In genomic region chr3:28410269-28410668, GRCm38 (mm10) we compare ENCODE assay signal across 11 mouse cellular contexts.
A peak's percentile ranks its signal among the peaks of the same experiment; 100 is the strongest.
DNase-seq lines count a peak whose midpoint lies in the region; ATAC-seq and TF ChIP-seq lines count a peak whose summit lies in the region.
"Had no signal": no experiment of that assay in that cellular context is flagged by ENCODE, and none has a peak within 500 bp of the region (broad histone marks: within the 10 kb centered on the region; RNA-seq: fewer than 3 reads in every experiment).

No protein-coding gene starts in this region.

- no peak overlapping the region for H3K27ac ChIP-seq in cerebellum, adult 2 months (ENCODE audit: insufficient read depth, low read length)
- H3K27ac ChIP-seq in intestine, postnatal 0 days (ENCODE audit: low read depth, low read length): no peak overlapping the region
- H3K27ac ChIP-seq in intestine, embryonic 16.5 days (ENCODE audit: low read length): no peak overlapping the region
- no peak overlapping the region for H3K27ac ChIP-seq in thymus, adult 2 months (ENCODE audit: control insufficient read depth, insufficient read depth, low read length)

- H3K27me3 ChIP-seq in cerebellum, adult 2 months (ENCODE audit: control insufficient read depth, insufficient read depth, low read length): no peaks in the 10 kb centered on the region
- no peaks in the 10 kb centered on the region for H3K27me3 ChIP-seq in intestine, postnatal 0 days (replicated peaks; ENCODE audit: control insufficient read depth, insufficient read depth, low read length)
- H3K27me3 ChIP-seq in intestine, embryonic 16.5 days (replicated peaks; ENCODE audit: control insufficient read depth, insufficient read depth, low read length): no peaks in the 10 kb centered on the region
- no peaks in the 10 kb centered on the region for H3K27me3 ChIP-seq in thymus, adult 2 months (ENCODE audit: control insufficient read depth, insufficient read depth, low read length)

- peak; percentile 41; the same call in 1 of the 2 replicates for TF ChIP-seq CTCF in cerebellum, adult 2 months (IDR thresholded peaks at IDR 0.05; ENCODE audit: borderline replicate concordance, insufficient read depth, low read depth, low read length)
- peak; percentile 54 for TF ChIP-seq CTCF in intestine, postnatal 0 days (IDR thresholded peaks at IDR 0.05; ENCODE audit: low read depth)
- TF ChIP-seq CTCF in thymus, adult 2 months (IDR thresholded peaks at IDR 0.05; ENCODE audit: borderline replicate concordance, control insufficient read depth, extremely low read depth, insufficient read depth, low read length, poor library complexity): no peak

- WGBS in cerebellum, adult 2 months: 32% methylated on average over 3 of the region's 3 CpGs
- 92% methylated on average over 3 of the region's 3 CpGs for WGBS in intestine, postnatal 0 days
- WGBS in intestine, embryonic 16.5 days: 79% methylated on average over 3 of the region's 3 CpGs
- WGBS in thymus, adult 2 months: 85% methylated on average over 3 of the region's 3 CpGs

- peaks cover 31% of the 10 kb centered on the region; the same call in 1 of the 2 replicates for H3K4me1 ChIP-seq in cerebellum, adult 2 months (ENCODE audit: control insufficient read depth, insufficient read depth, low read length)
- no peaks in the 10 kb centered on the region for H3K4me1 ChIP-seq in intestine, postnatal 0 days (replicated peaks; ENCODE audit: control insufficient read depth, insufficient read depth, low read length)
- H3K4me1 ChIP-seq in intestine, embryonic 16.5 days (ENCODE audit: control insufficient read depth, insufficient read depth, low read length): no peaks in the 10 kb centered on the region
- H3K4me1 ChIP-seq in thymus, adult 2 months (replicated peaks; ENCODE audit: control insufficient read depth, insufficient read depth, low read length): peaks cover 5% of the 10 kb centered on the region; the same call in 1 of the 2 replicates

- TF ChIP-seq POLR2A in cerebellum, adult 2 months (IDR thresholded peaks at IDR 0.05; ENCODE audit: borderline replicate concordance, insufficient read depth, low read length): no peak
- TF ChIP-seq POLR2A in thymus, adult 2 months (IDR thresholded peaks at IDR 0.05; ENCODE audit: control insufficient read depth, extremely low read depth, insufficient read depth, low read length, poor library complexity): no peak

- no peak overlapping the region for H3K4me3 ChIP-seq in cerebellum, adult 2 months (replicated peaks; ENCODE audit: insufficient read depth, low read depth, low read length)
- H3K4me3 ChIP-seq in intestine, postnatal 0 days (ENCODE audit: low read depth, low read length): no peak overlapping the region
- no peak overlapping the region for H3K4me3 ChIP-seq in intestine, embryonic 16.5 days (ENCODE audit: low read length)
- no peak overlapping the region for H3K4me3 ChIP-seq in thymus, adult 2 months (ENCODE audit: control insufficient read depth, insufficient read depth, low read length)

- H3K9ac ChIP-seq in intestine, postnatal 0 days (ENCODE audit: low read depth, low read length): no peak overlapping the region
- H3K9ac ChIP-seq in intestine, embryonic 16.5 days (ENCODE audit: low read depth, low read length): no peak overlapping the region

- no peak for ATAC-seq in intestine, postnatal 0 days
- ATAC-seq in intestine, embryonic 16.5 days: no peak

- no peaks in the 10 kb centered on the region for H3K9me3 ChIP-seq in intestine, postnatal 0 days (ENCODE audit: control insufficient read depth)
- no peaks in the 10 kb centered on the region for H3K9me3 ChIP-seq in intestine, embryonic 16.5 days (ENCODE audit: control insufficient read depth, low read length)

- DNase-seq in cerebellum, adult 2 months: peak in 1 of 2 experiments; percentile 52
- no peak for DNase-seq in cerebellum, postnatal 36 days
- DNase-seq in thymus, postnatal 14 days: peak; percentile 27
- DNase-seq in thymus, adult 2 months: no peak
- DNase-seq in layer of hippocampus, adult 18-20 months (ENCODE audit: low spot score in 2 of 2): no peak
- no peak for DNase-seq in adipocyte (ENCODE audit: low spot score)
- DNase-seq: cerebellum, adult 11 months; kidney, adult 11 months; right cerebral cortex, postnatal 4 days had no signal

- no peak overlapping the region for H3K4me2 ChIP-seq in intestine, postnatal 0 days (replicated peaks; ENCODE audit: low read depth)
- H3K4me2 ChIP-seq in intestine, embryonic 16.5 days (ENCODE audit: low read depth, low read length): no peak overlapping the region

- H3K36me3 ChIP-seq in intestine, postnatal 0 days (ENCODE audit: control insufficient read depth, insufficient read depth): no peaks in the 10 kb centered on the region
- no peaks in the 10 kb centered on the region for H3K36me3 ChIP-seq in intestine, embryonic 16.5 days (ENCODE audit: control insufficient read depth, insufficient read depth, low read length)
- H3K36me3 ChIP-seq in thymus, adult 2 months (ENCODE audit: control insufficient read depth, insufficient read depth, low read length): no peaks in the 10 kb centered on the region
